Mouse (Mus musculus): Measurements from ENCODE around the gene Zbtb16.

DNA sequence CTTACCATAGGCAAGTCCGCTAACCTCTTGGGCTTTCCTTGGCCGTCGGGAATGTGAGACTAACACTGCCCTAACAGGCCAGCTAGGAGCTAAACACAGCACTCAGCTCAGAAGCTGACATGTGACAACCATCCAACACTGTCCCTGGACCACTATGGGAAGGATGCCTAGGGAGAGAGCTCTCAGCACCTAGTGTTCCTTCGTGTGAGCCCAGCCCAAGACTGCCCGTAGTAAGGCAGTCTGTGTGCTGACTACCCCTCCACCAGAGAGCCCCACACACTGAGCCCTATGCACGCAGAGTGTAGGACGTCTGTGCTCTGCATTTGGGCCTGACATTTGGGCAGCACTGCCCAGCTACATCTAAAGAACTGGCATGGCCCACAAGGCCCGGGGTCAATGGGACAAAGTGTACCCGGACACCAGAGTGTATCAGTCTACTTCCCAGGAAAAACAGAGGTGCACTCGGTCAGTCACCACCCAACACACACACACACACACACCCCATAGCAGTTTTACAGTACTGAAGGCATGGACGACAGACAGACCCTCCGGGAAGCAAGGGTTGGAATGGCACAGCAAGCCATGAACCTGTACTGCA is 11.4 kb downstream of the Zbtb16 start:
- TF ChIP-seq TAL1 (IDR thresholded peaks at IDR 0.05; ENCODE audit: low read length) = no peak
- TF ChIP-seq GATA1 (IDR thresholded peaks at IDR 0.05; ENCODE audit: low read length) = no peak
